Mouse (Mus musculus): ENCODE data around the gene C1s1. TPM values are rescaled to one million over a fixed set of nuclear protein-coding genes. Genes with fewer than 3 reads are reported as not detected.
A peak's percentile ranks its signal among the peaks of the same experiment; 100 is the strongest.
"Not testable (repeated sequence)": the region's sequence is repeated elsewhere in the genome, so short reads cannot be mapped to it uniquely, and the experiment has no call there.

C1s1 gene
- polyA plus RNA-seq, 1 experiment from 2014 or later: 5.5 TPM

DNA sequence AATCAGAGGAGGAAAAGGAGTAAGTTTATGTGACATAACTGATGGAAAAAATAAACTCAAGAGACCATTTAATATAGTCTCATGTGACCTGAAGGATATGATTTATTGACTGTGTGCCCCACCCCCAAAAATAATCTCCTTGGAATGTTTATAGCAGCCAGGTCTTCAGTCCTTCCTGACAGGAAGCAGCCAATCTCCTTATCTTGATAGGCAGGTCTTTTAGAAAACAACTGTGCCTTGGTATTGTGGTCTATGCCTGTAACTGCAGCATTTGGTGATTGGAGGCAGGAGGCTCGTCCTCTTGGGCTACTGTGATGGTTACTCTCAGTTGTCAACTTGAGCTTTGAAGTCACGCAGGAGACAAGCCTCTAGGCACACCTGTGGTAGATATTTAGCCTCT lies 54.6 kb downstream of the C1s1 start:
- no peak for ATAC-seq (ENCODE audit: insufficient number of reproducible peaks, low FRiP score, low TSS enrichment, low read depth)
- 0 out of 2 replicates have a peak, but pooled peaks cover 4% of the 10 kb centered on the region for H3K4me1 ChIP-seq
- H3K4me2 ChIP-seq: no peak overlapping the region
- no peaks in the 10 kb centered on the region for H3K36me3 ChIP-seq
- no peak overlapping the region for H3K4me3 ChIP-seq
- H3K27ac ChIP-seq: no peak overlapping the region
- H3K27me3 ChIP-seq: no peaks in the 10 kb centered on the region
- no peaks in the 10 kb centered on the region for H3K9me3 ChIP-seq
- WGBS: 32% methylated on average over 2 of the region's 2 CpGs
- no peak overlapping the region for H3K9ac ChIP-seq

DNA sequence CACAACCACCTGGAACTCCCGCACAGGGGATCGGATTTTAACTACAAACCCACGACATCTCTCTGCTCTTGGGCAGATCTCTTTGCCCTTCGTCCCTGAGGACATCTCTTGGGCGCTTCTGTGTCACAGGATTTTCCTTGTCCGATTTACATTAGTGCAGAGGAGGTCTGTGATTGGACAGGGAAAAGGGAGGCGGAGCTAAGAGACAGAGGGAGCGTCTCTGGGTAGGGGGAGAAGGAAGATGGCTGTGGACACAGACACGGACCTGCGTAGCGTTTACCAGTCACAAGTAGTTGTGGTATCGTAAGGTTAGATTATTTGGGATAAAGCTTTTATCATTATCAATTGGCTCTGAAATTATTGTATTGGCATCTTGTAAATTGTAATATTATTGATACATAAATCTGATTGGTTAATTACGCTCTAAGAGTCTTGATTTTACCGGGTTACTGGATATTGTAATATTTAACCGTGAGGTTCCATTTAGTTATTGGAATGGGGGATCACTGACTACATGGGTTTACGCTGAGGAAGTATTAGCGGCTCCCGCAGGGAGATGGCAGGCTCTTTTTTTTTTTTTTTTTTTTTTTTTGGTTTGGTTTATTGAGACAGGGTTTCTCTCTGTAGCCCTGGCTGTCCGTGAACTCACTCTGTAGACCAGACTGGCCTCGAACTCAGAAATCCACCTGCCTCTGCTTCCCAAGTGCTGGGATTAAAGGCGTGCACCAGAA lies 56.6 kb downstream of the C1s1 start:
- H3K4me3 ChIP-seq: no peak overlapping the region
- 0 out of 2 replicates have a peak, but pooled peaks cover 4% of the 10 kb centered on the region for H3K4me1 ChIP-seq
- 0 out of 2 replicates have a peak overlapping the region, but pooled peaks have one; percentile 12 for H3K4me2 ChIP-seq
- no peak for ATAC-seq (ENCODE audit: insufficient number of reproducible peaks, low FRiP score, low TSS enrichment, low read depth)
- H3K9me3 ChIP-seq: no peaks in the 10 kb centered on the region
- H3K9ac ChIP-seq: no peak overlapping the region
- no peaks in the 10 kb centered on the region for H3K36me3 ChIP-seq
- H3K27me3 ChIP-seq: no peaks in the 10 kb centered on the region
- H3K27ac ChIP-seq: no peak overlapping the region
- WGBS: 36% methylated on average over 21 of the region's 21 CpGs

DNA sequence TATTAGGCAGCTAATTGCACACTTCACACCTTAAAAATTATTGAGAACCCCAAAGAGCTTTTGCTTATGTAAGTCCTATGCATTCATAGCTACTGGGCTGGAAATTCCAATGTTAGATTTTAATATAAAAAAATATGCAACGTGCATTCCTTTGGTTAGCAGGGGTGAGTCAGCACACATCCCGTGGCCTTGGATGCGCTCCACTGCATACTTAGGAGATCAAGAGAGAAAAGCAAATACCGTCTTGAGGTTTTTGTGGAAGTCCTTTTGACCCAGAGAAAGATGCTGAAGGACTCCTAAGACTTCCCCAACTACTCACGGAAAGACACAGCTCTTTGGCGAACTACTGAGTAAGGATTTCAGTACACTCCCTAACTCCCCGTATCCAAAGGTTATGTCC lies 57.3 kb downstream of the C1s1 start:
- WGBS: 70% methylated on average over 7 of the region's 7 CpGs
- no peak for ATAC-seq (ENCODE audit: insufficient number of reproducible peaks, low FRiP score, low TSS enrichment, low read depth)

DNA sequence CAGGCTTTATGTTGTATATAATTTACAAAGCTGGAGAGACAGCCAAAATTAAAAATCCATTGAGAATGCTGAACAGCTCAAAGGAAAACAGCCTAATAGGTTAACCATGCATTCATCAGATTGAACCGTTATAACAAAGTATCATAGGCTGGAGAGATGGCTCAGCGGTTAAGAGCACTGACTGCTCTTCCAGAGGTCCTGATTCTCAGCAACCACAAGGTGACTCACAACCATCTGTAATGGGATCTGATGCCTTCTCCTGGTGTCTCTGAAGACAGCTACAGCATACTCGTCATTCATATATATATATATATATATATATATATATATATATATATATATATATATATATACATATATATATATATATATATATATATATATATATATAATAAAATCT lies 58.3 kb downstream of the C1s1 start:
- not testable (repeated sequence) for ATAC-seq (ENCODE audit: insufficient number of reproducible peaks, low FRiP score, low TSS enrichment, low read depth); H3K4me1 ChIP-seq; H3K36me3 ChIP-seq; H3K4me2 ChIP-seq; H3K27me3 ChIP-seq; H3K27ac ChIP-seq; H3K9ac ChIP-seq; H3K9me3 ChIP-seq; H3K4me3 ChIP-seq
- 88% methylated on average over 3 of the region's 3 CpGs for WGBS

More for the DNA sequence above, 57.3 kb downstream of the C1s1 start:
- Histone ChIP-seq H3K4me2 (no peak overlapping the region), H3K9ac (no peak overlapping the region), H3K4me3 (no peak overlapping the region), H3K9me3 (no peaks in the 10 kb centered on the region), H3K36me3 (no peaks in the 10 kb centered on the region), H3K27ac (no peak overlapping the region), H3K4me1 (0 out of 2 replicates have a peak, but pooled peaks cover 4% of the 10 kb centered on the region), H3K27me3 (no peaks in the 10 kb centered on the region)

DNA sequence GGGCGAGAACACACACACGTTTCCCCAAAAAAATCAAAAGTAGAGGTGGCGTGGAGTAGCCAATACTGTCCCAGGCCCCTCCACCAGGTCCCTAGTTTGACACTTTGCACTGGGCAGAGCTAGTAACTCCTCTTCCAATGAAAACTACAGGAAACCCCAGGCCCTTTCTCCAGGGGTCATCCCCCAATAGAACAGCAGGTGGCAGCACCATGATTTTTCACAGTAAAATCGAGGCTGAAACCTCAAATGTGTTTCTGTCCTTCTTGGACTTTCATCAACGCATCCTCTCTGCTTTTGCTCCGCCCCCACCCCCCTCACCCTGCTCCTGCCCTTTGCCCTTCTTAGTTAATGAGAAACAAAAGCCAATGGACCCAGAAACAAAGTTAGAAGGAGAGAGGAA lies 60.6 kb downstream of the C1s1 start:
- WGBS: 27% methylated on average over 6 of the region's 6 CpGs
- Histone ChIP-seq H3K36me3 (no peaks in the 10 kb centered on the region), H3K9ac (no peak overlapping the region), H3K4me3 (no peak overlapping the region), H3K9me3 (no peaks in the 10 kb centered on the region), H3K4me1 (0 out of 2 replicates have a peak, but pooled peaks cover 4% of the 10 kb centered on the region), H3K4me2 (no peak overlapping the region), H3K27me3 (no peaks in the 10 kb centered on the region), H3K27ac (no peak overlapping the region)
- no peak for ATAC-seq (ENCODE audit: insufficient number of reproducible peaks, low FRiP score, low TSS enrichment, low read depth)

Other genes with a start within 250 kb of the C1s1 start
- gene Cd163, start 237.7 kb downstream of the C1s1 start, polyA plus RNA-seq (2015; fragmentation: Nextera tagmentation; extraction: Ambion mirVana): 0.29 and 0.73 TPM in 2 replicates
- gene Pex5, start 127.3 kb downstream of the C1s1 start, polyA plus RNA-seq (2015; fragmentation: Nextera tagmentation; extraction: Ambion mirVana): 43.7 and 45.1 TPM in 2 replicates
- 5.8 and 7.2 TPM in 2 replicates for gene Clstn3, start 77.6 kb downstream of the C1s1 start, polyA plus RNA-seq (2015; fragmentation: Nextera tagmentation; extraction: Ambion mirVana)
- 0.61 and 0.73 TPM in 2 replicates for gene C1rl, start 49.2 kb downstream of the C1s1 start, polyA plus RNA-seq (2015; fragmentation: Nextera tagmentation; extraction: Ambion mirVana)
- gene C1ra, start 30.0 kb downstream of the C1s1 start, polyA plus RNA-seq (2015; fragmentation: Nextera tagmentation; extraction: Ambion mirVana): 3.9 and 4.6 TPM in 2 replicates
- not detected in 2 replicates for gene C1rb, start 27.9 kb upstream of the C1s1 start, polyA plus RNA-seq (2015; fragmentation: Nextera tagmentation; extraction: Ambion mirVana)
- gene C1s2, start 93.7 kb upstream of the C1s1 start, polyA plus RNA-seq (2015; fragmentation: Nextera tagmentation; extraction: Ambion mirVana): 0.14 TPM in 1 of 2 replicates, not detected in the other
- gene Lpcat3, start 120.7 kb upstream of the C1s1 start, polyA plus RNA-seq (2015; fragmentation: Nextera tagmentation; extraction: Ambion mirVana): 46.1 and 55.0 TPM in 2 replicates
- 164 and 183 TPM in 2 replicates for gene Emg1, start 169.8 kb upstream of the C1s1 start, polyA plus RNA-seq (2015; fragmentation: Nextera tagmentation; extraction: Ambion mirVana)
- 285 and 312 TPM in 2 replicates for gene Phb2, start 170.0 kb upstream of the C1s1 start, polyA plus RNA-seq (2015; fragmentation: Nextera tagmentation; extraction: Ambion mirVana)
- gene Ptpn6, start 196.4 kb upstream of the C1s1 start, polyA plus RNA-seq (2015; fragmentation: Nextera tagmentation; extraction: Ambion mirVana): 17.4 and 17.8 TPM in 2 replicates
- 356 and 402 TPM in 2 replicates for gene Grcc10, start 199.0 kb upstream of the C1s1 start, polyA plus RNA-seq (2015; fragmentation: Nextera tagmentation; extraction: Ambion mirVana)
- 0.10 TPM in 1 of 2 replicates, not detected in the other for gene Gm45234, start 213.7 kb upstream of the C1s1 start, polyA plus RNA-seq (2015; fragmentation: Nextera tagmentation; extraction: Ambion mirVana)
- 15.1 and 15.7 TPM in 2 replicates for gene Atn1, start 214.2 kb upstream of the C1s1 start, polyA plus RNA-seq (2015; fragmentation: Nextera tagmentation; extraction: Ambion mirVana)
- 7.9 and 9.1 TPM in 2 replicates for gene Eno2, start 227.3 kb upstream of the C1s1 start, polyA plus RNA-seq (2015; fragmentation: Nextera tagmentation; extraction: Ambion mirVana)
- gene Lrrc23, start 237.4 kb upstream of the C1s1 start, polyA plus RNA-seq (2015; fragmentation: Nextera tagmentation; extraction: Ambion mirVana): 0.36 and 0.83 TPM in 2 replicates